Mouse (Mus musculus): ENCODE results near the gene Slc12a6. TPM values are rescaled to one million over a fixed set of nuclear protein-coding genes. Genes with fewer than 3 reads are reported as not detected.

Slc12a6 gene
- polyA plus RNA-seq, 1 experiment from 2014 or later, result 15.1 TPM

DNA sequence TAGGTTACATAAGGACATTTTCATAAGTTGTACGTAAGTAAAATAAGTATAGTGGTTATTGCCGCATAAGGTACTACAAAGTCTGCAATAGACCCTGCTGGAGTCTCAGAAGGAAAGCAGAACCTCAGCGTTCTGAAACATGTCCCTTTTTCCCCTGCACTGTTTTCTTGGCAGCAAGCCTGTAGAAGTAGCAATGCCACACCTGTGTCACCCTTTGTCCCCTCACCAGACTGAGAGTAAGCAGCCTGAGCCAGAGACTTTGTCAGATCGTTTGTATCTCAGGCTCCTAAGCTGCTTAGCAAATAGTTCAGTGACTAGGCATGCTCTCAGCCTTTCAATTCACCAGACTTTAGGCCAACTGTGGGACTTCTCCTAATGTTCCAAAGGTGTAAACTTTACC, 21.4 kb downstream of the Slc12a6 start:
- WGBS, result 68% methylated on average over 4 of the region's 4 CpGs
- Histone ChIP-seq H3K9ac (no peak overlapping the region), H3K36me3 (no peaks in the 10 kb centered on the region), H3K27me3 (replicated peaks) (no peaks in the 10 kb centered on the region), H3K9me3 (replicated peaks) (no peaks in the 10 kb centered on the region), H3K27ac (ENCODE audit: poor library complexity, severe bottlenecking) (no peak overlapping the region), H3K4me1 (replicated peaks) (peaks cover 5% of the 10 kb centered on the region; the same call in 1 of the 2 replicates), H3K4me3 (no peak overlapping the region), H3K4me2 (no peak overlapping the region)
- no peak for ATAC-seq (ENCODE audit: insufficient number of reproducible peaks, low FRiP score)

GRCm38 (mm10) chr2:112289507-112289906, 23.9 kb downstream of the Slc12a6 start:
- no peak overlapping the region for H3K27ac ChIP-seq (ENCODE audit: poor library complexity, severe bottlenecking)
- H3K4me3 ChIP-seq, result no peak overlapping the region
- H3K9me3 ChIP-seq (replicated peaks), result no peaks in the 10 kb centered on the region
- no peaks in the 10 kb centered on the region for H3K27me3 ChIP-seq (replicated peaks)
- WGBS, result 96% methylated on average over 3 of the region's 3 CpGs
- peaks cover 5% of the 10 kb centered on the region; the same call in 1 of the 2 replicates for H3K4me1 ChIP-seq (replicated peaks)
- H3K36me3 ChIP-seq, result 0 out of 2 replicates have a peak, but pooled peaks cover 1% of the 10 kb centered on the region
- ATAC-seq (ENCODE audit: insufficient number of reproducible peaks, low FRiP score), result no peak
- no peak overlapping the region for H3K9ac ChIP-seq
- no peak overlapping the region for H3K4me2 ChIP-seq

DNA sequence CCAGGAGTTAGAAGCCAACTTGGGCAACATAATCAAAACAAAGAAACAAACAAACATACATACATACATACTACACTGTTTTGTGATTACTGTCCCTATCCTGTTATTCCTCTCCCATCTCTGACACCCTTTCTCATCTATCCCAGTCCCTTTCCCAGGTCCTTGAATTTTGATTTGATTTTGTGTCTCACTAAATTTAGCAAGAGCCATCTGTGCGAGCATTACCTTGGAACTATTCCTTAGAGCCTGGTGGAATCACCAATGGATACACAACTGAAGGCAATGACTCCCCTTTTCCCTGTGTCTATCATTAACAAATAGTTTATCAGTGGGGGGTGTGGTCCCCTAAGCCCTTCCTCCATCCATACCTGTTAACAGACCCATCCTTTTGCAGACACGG, 27.2 kb downstream of the Slc12a6 start:
- WGBS, result 75% methylated on average over 2 of the region's 2 CpGs
- no peak overlapping the region for H3K4me2 ChIP-seq
- no peaks in the 10 kb centered on the region for H3K27me3 ChIP-seq (replicated peaks)
- H3K27ac ChIP-seq (ENCODE audit: poor library complexity, severe bottlenecking), result no peak overlapping the region
- no peak overlapping the region for H3K9ac ChIP-seq
- peaks cover 14% of the 10 kb centered on the region; the same call in 1 of the 2 replicates for H3K4me1 ChIP-seq (replicated peaks)
- no peaks in the 10 kb centered on the region for H3K9me3 ChIP-seq (replicated peaks)
- ATAC-seq (ENCODE audit: insufficient number of reproducible peaks, low FRiP score), result no peak
- 0 out of 2 replicates have a peak, but pooled peaks cover 7% of the 10 kb centered on the region for H3K36me3 ChIP-seq
- no peak overlapping the region for H3K4me3 ChIP-seq

- Histone ChIP-seq H3K4me2 (peak overlapping the region; percentile 8; the same call in 1 of the 2 replicates), H3K27ac (ENCODE audit: poor library complexity, severe bottlenecking) (peak overlapping the region; percentile 85), H3K4me1 (replicated peaks) (peaks cover 9% of the 10 kb centered on the region; the same call in 1 of the 2 replicates), H3K36me3 (0 out of 2 replicates have a peak, but pooled peaks cover 7% of the 10 kb centered on the region), H3K9ac (no peak overlapping the region), H3K27me3 (replicated peaks) (no peaks in the 10 kb centered on the region), H3K4me3 (no peak overlapping the region), H3K9me3 (replicated peaks) (no peaks in the 10 kb centered on the region)
- ATAC-seq (ENCODE audit: insufficient number of reproducible peaks, low FRiP score), result no peak
- WGBS, result 37% methylated on average over 3 of the region's 3 CpGs
Measured at GRCm38 (mm10) chr2:112296211-112296610, 30.6 kb downstream of the Slc12a6 start.

GRCm38 (mm10) chr2:112298221-112298620, 32.6 kb downstream of the Slc12a6 start:
- H3K9ac ChIP-seq, result no peak overlapping the region
- H3K9me3 ChIP-seq (replicated peaks), result no peaks in the 10 kb centered on the region
- no peak overlapping the region for H3K4me3 ChIP-seq
- WGBS, result 91% methylated on average over 4 of the region's 4 CpGs
- no peak overlapping the region for H3K27ac ChIP-seq (ENCODE audit: poor library complexity, severe bottlenecking)
- H3K4me1 ChIP-seq (replicated peaks), result peaks cover 9% of the 10 kb centered on the region; the same call in 1 of the 2 replicates
- ATAC-seq (ENCODE audit: insufficient number of reproducible peaks, low FRiP score), result no peak
- H3K27me3 ChIP-seq (replicated peaks), result no peaks in the 10 kb centered on the region
- H3K4me2 ChIP-seq, result no peak overlapping the region
- 0 out of 2 replicates have a peak, but pooled peaks cover 7% of the 10 kb centered on the region for H3K36me3 ChIP-seq

- H3K4me1 ChIP-seq (replicated peaks), result peaks cover 16% of the 10 kb centered on the region
- 80% methylated on average over 3 of the region's 3 CpGs for WGBS
- no peak overlapping the region for H3K9ac ChIP-seq
- H3K27me3 ChIP-seq (replicated peaks), result no peaks in the 10 kb centered on the region
- H3K9me3 ChIP-seq (replicated peaks), result no peaks in the 10 kb centered on the region
- H3K4me3 ChIP-seq, result no peak overlapping the region
- no peaks in the 10 kb centered on the region for H3K36me3 ChIP-seq
- peak overlapping the region; percentile 42; the same call in 1 of the 2 replicates for H3K4me2 ChIP-seq
- 0 out of 2 replicates have a peak overlapping the region, but pooled peaks have one; percentile 0 for H3K27ac ChIP-seq (ENCODE audit: poor library complexity, severe bottlenecking)
- no peak for ATAC-seq (ENCODE audit: insufficient number of reproducible peaks, low FRiP score)
Measured at GRCm38 (mm10) chr2:112308671-112309070, 43.0 kb downstream of the Slc12a6 start.

DNA sequence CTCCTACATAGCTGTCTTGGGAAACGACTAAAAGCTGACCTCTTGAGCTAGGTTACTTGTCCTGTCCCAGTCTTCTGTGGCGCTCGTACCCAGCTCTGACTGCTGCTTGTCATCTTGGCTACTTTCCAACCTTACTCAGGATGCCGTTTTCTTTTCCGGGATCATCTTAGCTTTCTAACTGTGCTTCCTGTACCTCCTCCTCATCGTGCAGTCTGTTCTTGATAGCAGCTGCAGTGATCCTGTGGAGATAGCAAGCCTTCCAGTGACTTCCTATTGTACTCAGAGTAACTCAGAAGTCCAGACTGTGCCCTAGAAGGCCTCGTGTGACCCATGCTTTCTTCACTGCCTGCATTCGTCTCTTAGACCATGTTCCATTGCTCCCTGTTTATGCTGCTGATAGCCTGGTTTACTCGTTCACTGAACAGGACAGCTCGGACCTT, 43.6 kb downstream of the Slc12a6 start:
- Histone ChIP-seq H3K27me3 (replicated peaks) (no peaks in the 10 kb centered on the region), H3K9ac (no peak overlapping the region), H3K27ac (ENCODE audit: poor library complexity, severe bottlenecking) (0 out of 2 replicates have a peak overlapping the region, but pooled peaks have one; percentile 0), H3K36me3 (no peaks in the 10 kb centered on the region), H3K4me2 (peak overlapping the region; percentile 42), H3K4me3 (no peak overlapping the region), H3K4me1 (replicated peaks) (peaks cover 16% of the 10 kb centered on the region), H3K9me3 (replicated peaks) (no peaks in the 10 kb centered on the region)
- ATAC-seq (ENCODE audit: insufficient number of reproducible peaks, low FRiP score), result 0 out of 2 replicates have a peak, but pooled peaks have one; percentile 36
- 31% methylated on average over 10 of the region's 10 CpGs for WGBS

DNA sequence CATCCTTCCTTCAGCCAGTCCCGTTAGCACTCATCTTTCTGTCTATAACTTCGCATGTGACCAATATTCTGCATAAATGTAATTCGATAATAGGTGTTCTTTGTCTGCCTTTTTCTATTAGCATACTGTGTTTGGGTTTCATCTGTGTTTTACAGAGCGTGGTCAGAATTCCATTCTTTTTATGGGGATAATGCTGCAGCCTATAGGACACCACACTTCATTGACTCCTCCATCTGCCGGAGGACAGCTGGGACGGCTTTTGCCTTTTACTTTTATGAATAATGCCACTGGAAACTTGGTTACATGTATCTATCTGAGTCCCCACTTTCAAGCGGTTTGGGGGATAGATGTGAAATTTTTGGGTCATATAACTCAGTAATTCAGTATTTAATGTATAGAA, 50.0 kb downstream of the Slc12a6 start:
- no peak overlapping the region for H3K4me2 ChIP-seq
- no peak overlapping the region for H3K4me3 ChIP-seq
- H3K27me3 ChIP-seq (replicated peaks), result no peaks in the 10 kb centered on the region
- 0 out of 2 replicates have a peak, but pooled peaks cover 3% of the 10 kb centered on the region for H3K36me3 ChIP-seq
- H3K9me3 ChIP-seq (replicated peaks), result no peaks in the 10 kb centered on the region
- peaks cover 7% of the 10 kb centered on the region; the same call in 1 of the 2 replicates for H3K4me1 ChIP-seq (replicated peaks)
- 88% methylated on average over 7 of the region's 7 CpGs for WGBS
- H3K9ac ChIP-seq, result no peak overlapping the region
- H3K27ac ChIP-seq (ENCODE audit: poor library complexity, severe bottlenecking), result no peak overlapping the region
- ATAC-seq (ENCODE audit: insufficient number of reproducible peaks, low FRiP score), result no peak

DNA sequence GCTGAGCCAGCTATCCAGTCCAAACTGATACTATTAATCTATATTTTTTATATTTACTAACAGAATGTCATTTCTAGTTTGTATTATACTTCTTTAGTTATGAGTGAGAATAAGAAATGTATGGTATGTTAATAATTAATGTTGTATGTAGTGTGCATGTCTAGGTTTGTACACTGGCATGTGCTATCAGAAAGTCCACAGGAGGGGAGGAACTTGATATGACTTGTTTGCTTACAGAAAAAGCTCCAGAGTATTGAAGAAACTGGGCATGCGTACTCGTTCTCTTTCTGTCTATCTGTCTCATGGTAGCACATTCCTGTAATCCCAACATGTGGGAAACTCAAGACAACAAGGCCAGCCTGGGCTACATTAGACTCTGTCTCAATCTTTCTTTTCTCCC, 52.6 kb downstream of the Slc12a6 start:
- Histone ChIP-seq H3K27ac (ENCODE audit: poor library complexity, severe bottlenecking) (no peak overlapping the region), H3K9me3 (replicated peaks) (no peaks in the 10 kb centered on the region), H3K4me1 (replicated peaks) (0 out of 2 replicates have a peak, but pooled peaks cover 2% of the 10 kb centered on the region), H3K4me2 (no peak overlapping the region), H3K36me3 (0 out of 2 replicates have a peak, but pooled peaks cover 3% of the 10 kb centered on the region), H3K4me3 (no peak overlapping the region), H3K9ac (no peak overlapping the region), H3K27me3 (replicated peaks) (no peaks in the 10 kb centered on the region)
- WGBS, result 85% methylated on average over 2 of the region's 2 CpGs
- no peak for ATAC-seq (ENCODE audit: insufficient number of reproducible peaks, low FRiP score)

DNA sequence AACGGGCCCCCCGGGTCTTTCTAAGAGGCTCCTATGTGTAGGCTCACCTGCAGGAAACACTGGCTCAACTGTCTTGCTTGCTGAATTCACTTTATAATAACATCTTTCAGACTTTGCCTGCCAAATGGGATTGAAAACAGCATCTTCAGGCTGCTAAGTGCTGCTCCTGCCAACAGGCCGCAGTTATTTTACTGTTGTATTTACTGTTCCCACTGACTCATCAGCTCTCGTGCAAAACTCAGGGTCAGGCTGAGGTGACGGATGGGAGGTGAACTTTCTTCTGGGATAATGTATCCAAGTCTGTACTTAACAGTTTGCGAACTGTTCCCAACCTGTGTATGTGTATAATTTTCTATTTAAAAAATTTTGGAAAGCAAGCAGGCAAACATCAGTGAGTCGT, 53.3 kb downstream of the Slc12a6 start:
- 0 out of 2 replicates have a peak, but pooled peaks cover 2% of the 10 kb centered on the region for H3K4me1 ChIP-seq (replicated peaks)
- no peak for ATAC-seq (ENCODE audit: insufficient number of reproducible peaks, low FRiP score)
- no peaks in the 10 kb centered on the region for H3K27me3 ChIP-seq (replicated peaks)
- no peak overlapping the region for H3K9ac ChIP-seq
- no peak overlapping the region for H3K4me2 ChIP-seq
- 0 out of 2 replicates have a peak, but pooled peaks cover 3% of the 10 kb centered on the region for H3K36me3 ChIP-seq
- H3K4me3 ChIP-seq, result no peak overlapping the region
- 75% methylated on average over 7 of the region's 7 CpGs for WGBS
- no peaks in the 10 kb centered on the region for H3K9me3 ChIP-seq (replicated peaks)
- no peak overlapping the region for H3K27ac ChIP-seq (ENCODE audit: poor library complexity, severe bottlenecking)

- no peaks in the 10 kb centered on the region for H3K9me3 ChIP-seq (replicated peaks)
- no peak overlapping the region for H3K4me3 ChIP-seq
- no peak overlapping the region for H3K4me2 ChIP-seq
- 0 out of 2 replicates have a peak, but pooled peaks cover 4% of the 10 kb centered on the region for H3K36me3 ChIP-seq
- no peak overlapping the region for H3K9ac ChIP-seq
- no peaks in the 10 kb centered on the region for H3K27me3 ChIP-seq (replicated peaks)
- ATAC-seq (ENCODE audit: insufficient number of reproducible peaks, low FRiP score), result no peak
- peaks cover 16% of the 10 kb centered on the region for H3K4me1 ChIP-seq (replicated peaks)
- no peak overlapping the region for H3K27ac ChIP-seq (ENCODE audit: poor library complexity, severe bottlenecking)
- 68% methylated on average over 11 of the region's 11 CpGs for WGBS
Measured at GRCm38 (mm10) chr2:112328069-112328777, 62.6 kb downstream of the Slc12a6 start.

All from heart, embryonic 12.5 days (tissue).